Comparison of ENCODE assay signal across 9 mouse cellular contexts in genomic region chr4:126200656-126201055, GRCm38 (mm10). TPM values are rescaled to one million over a fixed set of nuclear protein-coding genes. Genes with fewer than 3 reads are reported as not detected.
DNase-seq lines count a peak whose midpoint lies in the region; ATAC-seq and TF ChIP-seq lines count a peak whose summit lies in the region.
"Had no signal": no experiment of that assay in that cellular context is flagged by ENCODE, and none has a peak within 500 bp of the region (broad histone marks: within the 10 kb centered on the region; RNA-seq: fewer than 3 reads in every experiment).

No protein-coding gene starts in this region.

- peak overlapping the region; percentile 96 for H3K9ac ChIP-seq in limb, embryonic 14.5 days (ENCODE audit: low read depth, low read length, severe bottlenecking)
- H3K9ac ChIP-seq in stomach, embryonic 16.5 days (ENCODE audit: low read length) = peak overlapping the region; percentile 85

- WGBS in spleen, adult 2 months = 22% methylated on average over 2 of the region's 2 CpGs
- WGBS in limb, embryonic 14.5 days = 55% methylated on average over 2 of the region's 2 CpGs
- WGBS in stomach, embryonic 16.5 days = 20% methylated on average over 2 of the region's 2 CpGs

- H3K4me3 ChIP-seq in erythroblast, embryonic 14.5 days (replicated peaks) = peak overlapping the region; percentile 94
- H3K4me3 ChIP-seq in spleen, adult 2 months (ENCODE audit: extremely low read depth, insufficient read depth, insufficient read length) = no peak overlapping the region
- peak overlapping the region; percentile 77 for H3K4me3 ChIP-seq in limb, embryonic 14.5 days (replicated peaks; ENCODE audit: low read length)
- H3K4me3 ChIP-seq in stomach, embryonic 16.5 days (replicated peaks; ENCODE audit: low read length) = peak overlapping the region; percentile 81

- no peak for ATAC-seq in erythroblast, adult 5-6 weeks (replicated peaks; ENCODE audit: low FRiP score, poor library complexity, severe bottlenecking)
- no peak for ATAC-seq in limb, embryonic 14.5 days (ENCODE audit: low FRiP score, low read depth)
- no peak for ATAC-seq in stomach, embryonic 16.5 days (ENCODE audit: insufficient read depth, low FRiP score)

- H3K4me1 ChIP-seq in erythroblast, embryonic 14.5 days (ENCODE audit: control insufficient read depth) = peaks cover 61% of the 10 kb centered on the region
- H3K4me1 ChIP-seq in spleen, adult 2 months (ENCODE audit: control insufficient read depth, insufficient read depth, insufficient read length) = peaks cover 26% of the 10 kb centered on the region
- H3K4me1 ChIP-seq in limb, embryonic 14.5 days (ENCODE audit: control insufficient read depth, insufficient read depth, low read length) = peaks cover 37% of the 10 kb centered on the region
- H3K4me1 ChIP-seq in stomach, embryonic 16.5 days (ENCODE audit: control insufficient read depth, insufficient read depth, low read length) = peaks cover 28% of the 10 kb centered on the region

- H3K27me3 ChIP-seq in erythroblast, embryonic 14.5 days (ENCODE audit: control insufficient read depth) = no peaks in the 10 kb centered on the region
- no peaks in the 10 kb centered on the region for H3K27me3 ChIP-seq in spleen, adult 2 months (ENCODE audit: control insufficient read depth, insufficient read depth, low read length)
- no peaks in the 10 kb centered on the region for H3K27me3 ChIP-seq in limb, embryonic 14.5 days (ENCODE audit: control insufficient read depth, insufficient read depth, low read length)
- no peaks in the 10 kb centered on the region for H3K27me3 ChIP-seq in stomach, embryonic 16.5 days (ENCODE audit: control insufficient read depth, insufficient read depth, low read length)

- H3K4me2 ChIP-seq in limb, embryonic 14.5 days (replicated peaks; ENCODE audit: low read depth, low read length, severe bottlenecking) = peak overlapping the region; percentile 60
- H3K4me2 ChIP-seq in stomach, embryonic 16.5 days (ENCODE audit: low read depth, low read length) = peak overlapping the region; percentile 86

- H3K27ac ChIP-seq in spleen, adult 2 months (ENCODE audit: insufficient read depth, low read length) = peak overlapping the region; percentile 17; the same call in 1 of the 2 replicates
- H3K27ac ChIP-seq in limb, embryonic 14.5 days (replicated peaks; ENCODE audit: low read depth, low read length) = no peak overlapping the region
- H3K27ac ChIP-seq in stomach, embryonic 16.5 days (ENCODE audit: low read length) = 0 out of 2 replicates have a peak overlapping the region, but pooled peaks have one; percentile 26

- H3K36me3 ChIP-seq in erythroblast, embryonic 14.5 days (ENCODE audit: control insufficient read depth) = peaks cover 42% of the 10 kb centered on the region
- H3K36me3 ChIP-seq in spleen, adult 2 months (ENCODE audit: control insufficient read depth, insufficient read depth, low read length) = peaks cover 4% of the 10 kb centered on the region; the same call in 1 of the 2 replicates
- peaks cover 16% of the 10 kb centered on the region; the same call in 1 of the 2 replicates for H3K36me3 ChIP-seq in limb, embryonic 14.5 days (ENCODE audit: control insufficient read depth, insufficient read depth, low read length)
- no peaks in the 10 kb centered on the region for H3K36me3 ChIP-seq in stomach, embryonic 16.5 days (ENCODE audit: control insufficient read depth, insufficient read depth, low read length)

- TF ChIP-seq CTCF in spleen, adult 2 months (IDR thresholded peaks at IDR 0.05; ENCODE audit: extremely low read depth, insufficient read depth, insufficient read length, insufficient replicate concordance) = no peak

- TF ChIP-seq POLR2A in spleen, adult 2 months (IDR thresholded peaks at IDR 0.05; ENCODE audit: low read depth, low read length) = no peak
- no peak for TF ChIP-seq POLR2A in limb, embryonic 14.5 days (IDR thresholded peaks at IDR 0.05; ENCODE audit: borderline replicate concordance, extremely low read depth, insufficient read depth, insufficient read length)

- no peaks in the 10 kb centered on the region for H3K9me3 ChIP-seq in erythroblast, embryonic 14.5 days (ENCODE audit: control insufficient read depth, low read length)
- H3K9me3 ChIP-seq in limb, embryonic 14.5 days (ENCODE audit: control insufficient read depth, low read length) = no peaks in the 10 kb centered on the region
- no peaks in the 10 kb centered on the region for H3K9me3 ChIP-seq in stomach, embryonic 16.5 days (replicated peaks; ENCODE audit: control insufficient read depth, low read length)

- no peak for DNase-seq in spleen, adult 2 months (ENCODE audit: low read depth in 1 of 2, low spot score in 2 of 2)
- DNase-seq in spleen, postnatal 14 days (ENCODE audit: low spot score in 2 of 2) = no peak
- DNase-seq in limb, embryonic 14.5 days (ENCODE audit: low spot score) = no peak
- no peak for DNase-seq in ovary, postnatal 36 days (ENCODE audit: low spot score)
- DNase-seq in thymus, postnatal 14 days = no peak
- DNase-seq: layer of hippocampus, postnatal 36 days had no signal

RNA-seq across cellular contexts. Expression of gene Thrap3, which starts 1.9 kb away (rescaled TPM):
- polyA plus RNA-seq in erythroblast, embryonic 14.5 days (2012) = 12.8 and 15.5 TPM in 2 replicates
- 40.5 and 74.0 TPM in 2 replicates for total RNA-seq in erythroblast, adult 5-6 weeks (2015; ENCODE audit: low replicate concordance)
- total RNA-seq in erythroblast, adult 5-6 weeks (2017; ENCODE audit: low replicate concordance) = 130 and 133 TPM in 2 replicates
- 51.1 and 53.0 TPM in 2 replicates for polyA plus RNA-seq in spleen, adult 2 months (2012; rRNA removed)
- 168 and 191 TPM in 2 replicates for polyA plus RNA-seq in limb, embryonic 14.5 days (2012; rRNA removed)
- 204 and 229 TPM in 2 replicates for polyA plus RNA-seq in limb, embryonic 14.5 days (2014; fragmentation: Nextera tagmentation; extraction: Ambion mirVana)
- polyA plus RNA-seq in stomach, embryonic 16.5 days (2015; fragmentation: Nextera tagmentation; extraction: Ambion mirVana) = 164 and 176 TPM in 2 replicates

RNA-seq across cellular contexts. Expression of gene Sh3d21, which starts 37.4 kb away (rescaled TPM):
- polyA plus RNA-seq in erythroblast, embryonic 14.5 days (2012) = 0.03 and 0.05 TPM in 2 replicates
- not detected in 2 replicates for total RNA-seq in erythroblast, adult 5-6 weeks (2015; ENCODE audit: low replicate concordance)
- 0.09 and 0.70 TPM in 2 replicates for total RNA-seq in erythroblast, adult 5-6 weeks (2017; ENCODE audit: low replicate concordance)
- polyA plus RNA-seq in spleen, adult 2 months (2012; rRNA removed) = 0.34 and 0.54 TPM in 2 replicates
- 7.1 and 8.5 TPM in 2 replicates for polyA plus RNA-seq in limb, embryonic 14.5 days (2012; rRNA removed)
- 8.9 and 10.9 TPM in 2 replicates for polyA plus RNA-seq in limb, embryonic 14.5 days (2014; fragmentation: Nextera tagmentation; extraction: Ambion mirVana)
- 7.3 and 8.6 TPM in 2 replicates for polyA plus RNA-seq in stomach, embryonic 16.5 days (2015; fragmentation: Nextera tagmentation; extraction: Ambion mirVana)

RNA-seq across cellular contexts. Expression of gene Eva1b, which starts 53.1 kb away (rescaled TPM):
- polyA plus RNA-seq in erythroblast, embryonic 14.5 days (2012) = 0.20 and 0.22 TPM in 2 replicates
- total RNA-seq in erythroblast, adult 5-6 weeks (2015; ENCODE audit: low replicate concordance) = not detected in 2 replicates
- total RNA-seq in erythroblast, adult 5-6 weeks (2017; ENCODE audit: low replicate concordance) = not detected in 2 replicates
- polyA plus RNA-seq in spleen, adult 2 months (2012; rRNA removed) = 57.5 and 89.5 TPM in 2 replicates
- polyA plus RNA-seq in limb, embryonic 14.5 days (2012; rRNA removed) = 120 and 155 TPM in 2 replicates
- 101 and 106 TPM in 2 replicates for polyA plus RNA-seq in limb, embryonic 14.5 days (2014; fragmentation: Nextera tagmentation; extraction: Ambion mirVana)
- polyA plus RNA-seq in stomach, embryonic 16.5 days (2015; fragmentation: Nextera tagmentation; extraction: Ambion mirVana) = 46.4 and 49.7 TPM in 2 replicates

RNA-seq across cellular contexts. Expression of gene Map7d1, which starts 55.5 kb away (rescaled TPM):
- 2.5 and 2.9 TPM in 2 replicates for polyA plus RNA-seq in erythroblast, embryonic 14.5 days (2012)
- total RNA-seq in erythroblast, adult 5-6 weeks (2015; ENCODE audit: low replicate concordance) = 3.3 and 7.3 TPM in 2 replicates
- 7.7 and 17.0 TPM in 2 replicates for total RNA-seq in erythroblast, adult 5-6 weeks (2017; ENCODE audit: low replicate concordance)
- polyA plus RNA-seq in spleen, adult 2 months (2012; rRNA removed) = 46.3 and 60.2 TPM in 2 replicates
- 113 and 119 TPM in 2 replicates for polyA plus RNA-seq in limb, embryonic 14.5 days (2012; rRNA removed)
- polyA plus RNA-seq in limb, embryonic 14.5 days (2014; fragmentation: Nextera tagmentation; extraction: Ambion mirVana) = 58.3 and 68.4 TPM in 2 replicates
- 14.4 and 20.0 TPM in 2 replicates for polyA plus RNA-seq in stomach, embryonic 16.5 days (2015; fragmentation: Nextera tagmentation; extraction: Ambion mirVana)

Comparison
In these comparisons a context has a peak if more than half of its experiments do, and no peak if none do; other contexts are left out.
1. RNA of gene Eva1b, which starts 53.1 kb away (polyA plus RNA-seq): 101 to 155 TPM in limb, embryonic 14.5 days, 57.5 to 89.5 TPM in spleen, adult 2 months and 46.4 to 49.7 TPM in stomach, embryonic 16.5 days; 0.20 to 0.22 TPM in erythroblast, embryonic 14.5 days; every median in the first group is over 10 times any median in the second.